Mouse (Mus musculus): ENCODE results near the gene Msrb3.

Gene Msrb3

GRCm38 (mm10) chr10:120898785-120899762 is at the start of gene Msrb3:
TSS of gene Msrb3 (minus strand) at chr10:120899101.
- peak; percentile 82 for DNase-seq (ENCODE audit: low spot score)

- no peak for DNase-seq (ENCODE audit: low spot score)
These were observed 49.6 kb upstream of the Msrb3 start for GRCm38 (mm10) chr10:120948461-120948860.

GRCm38 (mm10) chr10:120947842-120948241 is 48.9 kb upstream of the Msrb3 start:
- no peak for DNase-seq (ENCODE audit: low spot score)

GRCm38 (mm10) chr10:120946847-120947246 is 47.9 kb upstream of the Msrb3 start:
- DNase-seq (ENCODE audit: low spot score), result no peak

GRCm38 (mm10) chr10:120938904-120939208 is 40.0 kb upstream of the Msrb3 start:
- no peak for DNase-seq (ENCODE audit: low spot score)

DNA sequence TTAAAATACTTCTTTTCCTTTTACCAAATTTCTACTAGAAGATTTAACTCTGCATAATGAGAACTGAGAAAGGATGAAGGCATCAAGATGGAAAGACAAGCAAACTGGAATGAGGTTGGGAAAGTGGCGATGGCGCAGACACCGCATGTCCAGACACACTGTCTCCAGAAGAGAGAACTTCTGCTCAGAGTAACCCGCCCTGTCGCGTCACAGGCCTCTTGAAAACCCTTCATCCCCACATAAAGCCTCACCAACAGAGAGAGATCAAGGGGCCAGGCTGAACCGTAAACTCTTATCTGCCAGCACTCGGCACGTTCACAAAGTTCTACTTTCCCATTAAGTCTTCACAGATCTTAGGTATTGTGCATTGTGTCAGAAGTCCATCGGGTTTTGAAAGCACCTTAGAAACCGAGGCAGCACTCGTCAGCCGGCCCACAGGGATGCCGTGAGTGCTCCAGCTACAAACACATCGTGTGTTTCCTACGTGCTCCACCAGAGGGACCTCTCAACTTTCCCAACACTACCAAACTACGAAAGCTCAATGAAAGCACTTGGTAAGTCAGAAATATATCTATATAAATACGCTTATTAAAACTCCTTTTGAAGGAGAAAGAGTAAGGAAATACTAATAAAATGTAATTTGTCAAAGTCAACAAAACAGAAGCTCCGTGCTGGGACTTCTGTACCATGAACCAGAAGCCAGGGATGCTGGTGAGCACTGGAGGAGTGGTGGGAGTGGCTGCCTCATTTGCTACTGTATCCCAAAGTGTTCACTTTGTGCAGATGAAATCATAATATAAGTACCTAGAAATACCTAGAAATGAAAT is 39.4 kb upstream of the Msrb3 start:
- no peak for DNase-seq (ENCODE audit: low spot score)

- DNase-seq (ENCODE audit: low spot score), result no peak
These were observed 30.6 kb upstream of the Msrb3 start for GRCm38 (mm10) chr10:120929536-120929935.

GRCm38 (mm10) chr10:120928183-120928582 is 29.3 kb upstream of the Msrb3 start:
- no peak for DNase-seq (ENCODE audit: low spot score)

DNA sequence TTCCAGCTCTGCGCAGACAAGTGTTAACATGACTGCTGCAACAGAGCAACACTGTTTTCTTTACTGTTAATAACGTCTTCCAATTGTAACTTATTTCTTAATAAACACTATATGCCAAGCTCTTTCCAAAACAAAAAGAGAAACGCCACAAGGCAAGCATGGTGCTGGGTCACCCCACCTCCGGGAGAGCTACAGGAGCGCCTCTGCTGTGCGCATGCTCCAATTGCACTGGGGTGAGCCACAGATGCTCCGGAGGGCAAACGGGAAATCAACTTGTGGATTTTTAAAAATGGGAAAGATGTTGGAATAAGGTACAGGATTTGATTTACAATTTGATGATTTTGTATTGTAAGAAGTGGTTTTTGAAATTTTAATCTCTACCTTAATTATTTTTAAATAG is 27.3 kb upstream of the Msrb3 start:
- DNase-seq (ENCODE audit: low spot score), result no peak

GRCm38 (mm10) chr10:120921501-120921900 is 22.6 kb upstream of the Msrb3 start:
- no peak for DNase-seq (ENCODE audit: low spot score)

DNA sequence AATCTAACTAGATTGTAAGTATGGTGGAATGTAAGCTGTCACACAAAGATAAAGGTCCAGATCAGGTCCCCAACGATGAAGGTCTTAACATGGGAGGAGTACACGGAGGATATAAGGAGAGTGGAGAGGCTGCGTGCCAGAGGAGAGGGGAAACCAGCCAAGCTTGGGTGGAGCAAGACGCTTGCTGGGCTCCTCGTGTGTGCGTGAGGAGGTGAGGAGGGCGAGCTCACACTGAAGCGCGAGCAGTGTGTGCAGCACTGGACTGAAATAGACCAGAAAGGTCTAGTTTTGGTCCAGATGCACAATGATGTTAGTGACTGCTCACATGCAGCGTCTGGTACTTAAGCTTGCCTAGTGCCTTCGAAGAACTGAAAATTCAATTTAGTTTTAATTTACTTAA is 21.7 kb upstream of the Msrb3 start:
- DNase-seq (ENCODE audit: low spot score), result no peak

DNA sequence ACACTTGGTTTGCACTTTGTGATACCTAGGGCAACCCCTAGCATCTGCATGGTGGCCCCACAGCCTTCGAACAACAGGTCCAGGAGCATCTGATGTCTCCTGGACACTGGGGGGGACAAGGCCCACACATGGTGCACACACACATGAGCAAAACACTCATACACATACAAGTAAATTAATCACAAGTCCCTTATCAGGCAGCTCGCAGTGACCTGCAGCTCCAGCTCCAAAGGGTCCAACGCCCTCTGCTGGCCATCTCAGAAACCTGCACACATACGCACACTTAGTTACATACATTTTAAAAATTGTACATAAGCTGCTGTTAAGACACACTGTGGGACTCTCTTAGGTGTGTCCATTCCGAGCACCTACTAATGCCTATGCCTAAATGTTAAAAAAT is 17.3 kb upstream of the Msrb3 start:
- DNase-seq (ENCODE audit: low spot score), result no peak

DNA sequence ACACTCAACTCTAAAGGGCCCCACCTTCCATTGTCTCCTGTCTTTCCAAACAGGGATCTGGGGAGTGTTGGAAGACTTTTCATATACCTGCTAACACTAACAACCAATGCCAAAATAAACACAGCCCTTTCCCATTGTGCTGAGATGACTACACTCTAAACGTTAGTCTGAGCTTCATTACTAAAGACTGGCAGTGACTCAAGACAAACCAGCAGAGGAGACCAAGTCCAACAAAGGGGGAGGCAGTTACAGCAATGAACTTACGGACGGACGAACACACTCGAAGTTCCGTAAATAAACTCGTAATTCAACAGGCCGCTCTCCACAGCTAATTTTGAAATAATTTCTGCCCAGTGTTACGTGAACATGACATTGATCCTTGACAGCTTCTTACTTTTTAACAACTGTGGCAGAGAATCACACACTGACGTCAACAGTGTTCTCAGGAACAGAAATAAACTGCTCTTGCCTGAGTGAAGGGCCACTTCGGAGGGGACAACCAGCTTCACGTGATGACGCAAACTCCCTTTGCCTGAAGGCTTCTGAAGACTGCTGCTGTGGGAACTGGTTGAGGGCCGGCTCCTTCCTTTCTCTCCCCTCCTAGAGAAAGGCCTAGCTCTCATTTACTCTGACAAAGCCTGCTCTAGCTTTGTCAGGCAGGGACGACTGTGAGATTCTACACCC is 16.2 kb upstream of the Msrb3 start:
- DNase-seq (ENCODE audit: low spot score), result no peak

DNA sequence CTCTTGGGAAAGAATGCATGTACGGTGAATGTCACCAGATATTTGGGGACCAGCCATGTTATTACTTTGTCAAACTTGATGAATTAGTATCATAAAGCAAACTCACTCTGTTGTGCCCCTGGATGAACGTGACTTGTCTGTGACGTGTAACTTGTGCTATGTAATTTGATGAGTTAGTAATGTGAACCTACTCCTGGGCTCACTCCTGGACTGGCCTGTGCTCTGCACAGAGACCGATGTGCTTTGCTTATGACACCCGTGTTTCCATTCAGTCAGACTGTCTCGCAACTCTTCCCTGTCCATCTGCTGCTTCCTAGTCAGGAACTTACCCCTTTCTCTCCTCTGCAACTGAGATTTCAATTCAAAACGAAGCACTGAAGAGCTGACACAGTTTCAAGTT is 15.4 kb upstream of the Msrb3 start:
- DNase-seq (ENCODE audit: low spot score), result no peak

GRCm38 (mm10) chr10:120913796-120914195 is 14.9 kb upstream of the Msrb3 start:
- no peak for DNase-seq (ENCODE audit: low spot score)

- no peak for DNase-seq (ENCODE audit: low spot score)
These were observed 13.1 kb upstream of the Msrb3 start for GRCm38 (mm10) chr10:120911971-120912370.

DNA sequence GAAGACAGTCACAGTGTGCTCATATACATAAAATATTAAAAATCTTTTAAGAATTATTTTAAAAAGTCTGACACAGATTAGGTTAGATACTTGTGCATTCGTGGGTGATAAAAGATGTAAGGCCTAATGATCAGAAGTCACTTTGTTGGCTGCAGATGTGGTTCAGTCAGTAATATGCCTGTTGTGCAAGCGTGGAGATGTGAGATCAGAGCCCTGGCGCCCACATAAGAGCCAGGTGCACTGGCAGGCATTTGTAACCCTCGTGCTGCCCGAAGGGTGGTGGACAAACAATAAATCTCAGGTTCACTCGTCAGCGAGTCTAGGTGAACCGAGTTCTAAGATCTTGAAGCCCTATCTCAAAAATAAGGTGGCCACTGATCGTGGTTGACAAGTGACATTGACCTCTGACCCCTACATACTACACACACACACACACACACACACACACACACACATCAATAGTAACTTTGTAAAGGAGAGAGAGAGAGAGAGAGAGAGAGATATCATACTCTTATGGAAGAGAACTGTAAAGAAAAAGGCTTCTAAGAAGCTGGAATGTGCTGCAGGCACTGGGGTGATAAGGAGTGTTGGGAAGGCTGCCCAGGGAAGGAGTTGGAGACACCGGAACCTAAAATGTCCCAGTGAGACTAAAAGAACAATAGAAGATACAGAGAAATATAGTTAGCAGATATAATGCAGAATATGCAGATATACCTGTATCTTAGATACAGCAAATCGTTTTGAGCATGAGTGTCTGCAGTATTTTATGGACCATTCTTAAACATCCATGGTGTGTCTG is 10.1 kb upstream of the Msrb3 start:
- DNase-seq (ENCODE audit: low spot score), result no peak

DNA sequence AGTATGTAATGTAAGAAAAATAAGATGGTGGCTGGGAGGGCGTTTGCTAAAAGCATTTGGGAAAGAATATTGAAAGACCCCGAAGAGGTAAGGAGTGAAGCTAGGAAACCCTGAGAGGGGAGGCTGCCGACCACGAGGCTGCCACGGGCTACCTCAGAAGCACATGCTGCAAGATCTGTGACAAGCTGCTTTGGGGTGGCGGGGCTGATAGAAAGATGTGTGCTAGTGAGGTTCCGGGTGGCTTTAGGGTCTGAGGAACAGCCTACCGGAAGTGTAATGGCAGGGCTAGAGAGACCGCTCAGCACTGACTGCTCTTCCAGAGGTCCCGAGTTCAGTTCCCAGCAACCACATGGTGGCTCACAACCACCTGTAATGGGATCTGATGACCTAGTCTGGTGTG is 5.8 kb upstream of the Msrb3 start:
- DNase-seq (ENCODE audit: low spot score), result no peak

GRCm38 (mm10) chr10:120903843-120904468 is 5.1 kb upstream of the Msrb3 start:
- no peak for DNase-seq (ENCODE audit: low spot score)

DNA sequence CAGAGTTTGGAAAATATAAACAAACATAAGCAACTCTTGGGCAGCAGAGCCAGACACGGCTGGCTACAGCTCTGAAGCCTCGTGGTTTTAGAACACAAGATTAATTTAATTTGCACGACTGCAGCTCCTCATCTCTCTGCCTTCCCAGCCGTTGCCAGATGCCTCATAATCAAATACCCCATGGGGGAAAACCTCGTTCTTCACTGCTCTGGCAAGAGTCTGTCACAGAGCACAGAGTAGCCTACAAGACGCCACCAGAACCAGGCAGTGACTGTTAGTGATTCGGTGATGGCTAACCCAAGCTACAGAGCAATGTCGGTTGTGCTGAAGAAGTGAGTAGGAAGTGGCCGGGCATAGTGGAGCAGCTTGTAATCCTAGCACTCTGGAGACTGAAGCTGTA is 2.8 kb upstream of the Msrb3 start:
- DNase-seq (ENCODE audit: low spot score), result no peak

- no peak for DNase-seq (ENCODE audit: low spot score)
These were observed 1.2 kb upstream of the Msrb3 start for GRCm38 (mm10) chr10:120900096-120900495.
